Mouse (Mus musculus) gastrocnemius, adult 8-10 months (tissue): ENCODE measurements at regions not wholly inside any gene's neighbourhood (a gene's known extent, or its start where the extent isn't known, plus 50 kb on each side); places are given as distances from the start of the nearest gene placed in this dataset.

Source experiments
- DNase-seq, 2 experiments: peaks; one replicate each; pipeline ENCODE4 v3.0.0; 2022; ENCODE audit warnings: low spot score in 2 of 2

DNA sequence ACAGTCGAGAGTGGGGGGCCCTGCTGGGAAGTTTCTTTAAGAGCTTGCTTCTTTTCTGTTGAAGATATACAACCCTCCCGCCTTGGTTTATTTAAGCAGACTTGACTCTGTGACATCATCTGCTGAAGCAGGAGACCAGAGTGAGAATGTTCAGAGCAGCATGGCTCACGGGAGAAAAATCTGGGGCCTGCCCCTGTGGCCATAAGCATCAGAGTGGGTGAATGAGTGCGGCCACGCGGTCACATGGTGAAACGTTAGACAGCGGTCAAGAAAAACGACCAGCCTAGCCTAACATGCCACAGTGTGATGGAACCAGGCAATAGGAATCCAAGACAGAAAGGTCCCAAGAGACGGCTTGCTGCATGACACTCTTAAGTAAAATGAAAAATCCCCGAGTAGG is 95.2 kb upstream of the 1600014C23Rik start:
- DNase-seq, result no peak

DNA sequence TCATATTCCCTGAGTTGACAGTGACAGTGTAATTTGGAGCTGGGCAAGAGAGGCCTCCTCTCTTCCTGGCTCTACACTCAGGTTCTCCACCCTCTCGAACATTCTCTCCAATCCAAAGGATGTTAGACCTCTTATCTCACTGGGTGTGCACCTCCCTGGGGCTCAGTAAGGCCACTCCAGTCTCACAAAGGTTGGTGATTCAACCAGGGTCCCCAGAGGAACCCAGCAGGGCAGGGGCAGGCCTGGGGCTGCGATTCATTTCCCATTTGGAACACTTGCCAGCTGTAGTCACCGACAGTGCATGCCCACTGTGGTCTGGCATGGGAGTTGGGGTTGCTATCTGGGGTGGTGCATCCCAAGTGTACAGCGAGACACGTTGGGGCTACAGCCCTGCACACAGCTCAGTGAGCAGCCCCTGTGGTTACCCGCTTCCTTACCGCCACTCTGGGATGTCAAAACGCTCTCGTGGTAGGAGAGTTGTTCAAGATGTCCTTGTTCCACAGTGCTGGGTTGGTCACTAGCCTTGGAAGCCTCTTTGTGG is 94.7 kb upstream of the 1600014C23Rik start:
- DNase-seq, result no peak

DNA sequence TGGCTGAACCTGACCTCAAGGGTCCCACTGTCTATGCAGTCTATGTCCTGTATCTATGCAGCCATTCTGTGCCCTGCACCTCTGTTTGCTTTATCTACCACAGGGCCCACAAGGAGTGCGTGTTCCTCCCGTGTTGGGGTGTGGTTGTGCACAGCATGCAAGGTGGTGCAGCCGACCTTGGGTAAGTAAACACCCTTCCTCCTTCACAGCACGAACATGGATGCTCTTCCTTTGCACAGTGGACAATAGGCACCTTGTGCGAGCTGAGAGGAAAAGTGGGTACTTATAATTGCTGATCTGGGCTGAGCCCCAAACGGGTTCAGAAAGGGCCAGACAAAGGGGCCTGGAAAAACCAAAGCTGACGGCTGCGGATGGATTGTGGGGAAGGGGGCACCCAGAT is 91.3 kb upstream of the 1600014C23Rik start:
- DNase-seq, result no peak

DNA sequence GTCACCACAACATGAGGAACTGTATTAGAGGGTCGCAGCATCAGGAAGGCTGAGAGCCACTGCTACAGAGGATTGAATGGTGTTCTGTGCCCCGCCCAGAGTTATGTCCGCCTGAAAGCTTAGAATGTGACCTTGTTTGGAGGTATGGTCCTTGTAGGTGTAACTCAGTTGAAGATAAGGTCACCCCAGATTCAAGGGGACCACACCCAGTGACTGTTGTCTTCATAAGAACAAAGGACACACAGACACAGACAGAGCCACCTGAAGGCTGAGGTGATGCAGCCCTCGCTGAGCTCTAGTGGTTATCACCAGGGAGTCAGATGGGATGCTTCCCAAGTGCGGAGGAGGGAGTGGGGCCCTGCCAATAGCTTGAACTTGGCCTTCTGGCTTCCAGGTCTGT is 89.9 kb upstream of the 1600014C23Rik start:
- DNase-seq, result no peak

DNA sequence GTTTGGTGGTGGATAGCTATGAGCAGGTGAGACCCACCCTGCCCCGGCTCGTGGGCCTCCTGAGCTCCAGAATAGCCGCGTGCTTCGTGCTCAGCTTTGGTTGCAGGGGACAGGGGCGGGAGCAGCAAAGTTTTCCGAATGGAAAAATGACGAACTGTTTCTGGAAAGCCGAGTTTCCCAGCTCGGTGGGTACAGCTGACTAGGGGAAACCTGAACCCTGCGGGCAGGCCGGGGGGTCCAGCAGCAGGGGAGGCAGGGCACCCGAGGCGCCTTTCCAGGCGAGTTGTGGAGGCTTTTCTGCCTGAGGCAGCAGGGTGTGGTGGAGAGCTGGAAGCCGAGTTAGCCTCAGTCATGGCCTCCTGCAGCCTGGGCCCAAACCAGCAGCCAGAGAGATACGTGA is 88.8 kb upstream of the 1600014C23Rik start:
- DNase-seq, result no peak

DNA sequence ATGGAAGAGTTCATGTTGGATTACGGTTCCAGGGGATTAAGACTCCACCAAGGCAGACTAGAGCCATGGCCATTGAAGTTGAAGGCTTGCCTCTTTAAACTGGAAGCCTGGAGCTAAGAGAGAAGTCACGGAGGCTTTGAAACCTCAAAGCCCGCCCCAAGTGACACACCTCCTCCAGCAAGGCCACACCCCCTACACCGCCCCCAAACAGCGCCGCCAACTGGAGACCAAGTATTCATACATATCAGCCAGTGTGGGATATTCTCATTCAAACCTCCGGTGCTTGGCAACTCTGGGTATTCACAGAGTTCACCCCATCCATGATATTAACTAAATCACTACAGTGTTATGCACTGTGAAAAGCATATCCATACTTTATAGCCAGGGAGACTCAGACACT is 87.7 kb upstream of the 1600014C23Rik start:
- no peak for DNase-seq

DNA sequence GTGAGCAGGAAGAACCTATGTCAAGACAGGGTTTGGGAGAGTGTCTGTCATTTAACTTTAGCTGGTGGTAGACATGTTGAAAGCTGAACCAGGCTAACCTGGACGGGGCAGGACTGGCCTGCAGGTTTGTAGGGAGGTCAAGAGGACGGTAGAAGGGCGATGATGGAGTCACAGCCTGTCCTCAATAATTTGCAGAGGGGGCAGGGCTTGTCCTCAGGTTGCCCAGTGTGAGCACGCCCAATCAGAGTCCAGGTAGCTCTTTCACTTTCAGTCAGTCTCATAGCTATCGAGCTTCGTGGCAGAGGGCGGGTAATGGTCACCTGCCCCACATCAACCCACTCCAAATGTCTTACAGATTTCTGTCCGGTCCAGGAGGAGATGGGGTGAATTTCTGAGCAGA is 85.5 kb upstream of the 1600014C23Rik start:
- no peak for DNase-seq

DNA sequence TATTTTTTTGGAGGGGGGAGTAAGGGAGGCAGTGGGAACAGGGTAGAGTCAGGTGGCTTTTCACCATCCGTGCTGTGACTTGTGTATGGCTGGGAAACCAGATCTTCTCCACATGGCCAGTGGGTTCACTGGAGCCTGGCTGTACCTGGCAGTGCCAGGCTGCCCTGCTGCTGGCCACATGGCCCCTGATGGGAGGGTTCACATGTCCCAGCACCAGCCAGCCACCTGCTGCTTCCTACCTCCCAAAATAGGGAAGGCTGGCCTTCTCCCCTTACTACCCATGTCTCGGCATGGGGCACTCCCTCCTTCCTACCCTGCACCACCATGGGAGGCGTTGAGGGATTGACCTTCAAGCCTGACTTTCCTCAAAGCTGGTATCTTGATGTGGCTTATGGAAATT is 82.9 kb upstream of the 1600014C23Rik start:
- peak; percentile 73 to 87 for DNase-seq

DNA sequence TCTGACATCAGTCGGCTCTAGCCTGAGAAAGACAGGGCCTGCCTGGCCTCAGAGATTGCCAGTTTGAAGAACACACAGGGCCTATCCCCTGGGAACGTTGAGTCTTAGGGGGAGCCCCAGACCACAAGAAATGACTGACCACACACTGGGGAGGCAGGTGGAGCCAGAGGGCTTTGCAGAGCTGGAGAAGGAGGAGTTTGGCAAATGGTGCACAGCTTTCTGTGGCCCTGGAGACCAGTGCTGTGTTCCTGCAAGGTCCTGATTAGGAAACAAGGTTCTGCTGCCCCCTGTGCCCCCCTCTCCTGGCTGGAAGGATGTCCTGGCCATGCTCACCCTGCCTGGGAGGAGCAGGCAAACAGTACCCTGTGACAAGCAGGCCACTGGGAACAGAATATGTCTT is 82.2 kb upstream of the 1600014C23Rik start:
- peak; percentile 77 to 82 for DNase-seq

DNA sequence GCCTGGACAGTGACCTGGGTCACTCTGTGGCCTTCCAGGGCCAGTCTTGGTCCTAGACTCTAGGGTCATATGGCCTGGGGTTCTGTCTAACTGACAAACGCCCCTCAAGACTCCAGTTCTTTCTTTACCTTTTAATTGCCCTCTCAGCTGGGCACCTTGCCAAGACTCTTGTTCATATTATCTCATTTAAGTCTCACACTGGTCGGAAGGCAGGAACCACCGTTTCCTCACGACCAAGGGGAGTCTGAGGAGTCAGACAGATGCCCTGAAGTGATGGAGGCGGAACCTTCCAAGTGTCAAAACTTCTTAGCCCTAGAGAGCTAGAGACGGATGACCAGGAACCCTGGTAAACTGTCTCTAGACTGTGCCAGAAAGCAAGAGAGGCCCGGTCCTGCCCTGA is 81.7 kb upstream of the 1600014C23Rik start:
- DNase-seq, result no peak

DNA sequence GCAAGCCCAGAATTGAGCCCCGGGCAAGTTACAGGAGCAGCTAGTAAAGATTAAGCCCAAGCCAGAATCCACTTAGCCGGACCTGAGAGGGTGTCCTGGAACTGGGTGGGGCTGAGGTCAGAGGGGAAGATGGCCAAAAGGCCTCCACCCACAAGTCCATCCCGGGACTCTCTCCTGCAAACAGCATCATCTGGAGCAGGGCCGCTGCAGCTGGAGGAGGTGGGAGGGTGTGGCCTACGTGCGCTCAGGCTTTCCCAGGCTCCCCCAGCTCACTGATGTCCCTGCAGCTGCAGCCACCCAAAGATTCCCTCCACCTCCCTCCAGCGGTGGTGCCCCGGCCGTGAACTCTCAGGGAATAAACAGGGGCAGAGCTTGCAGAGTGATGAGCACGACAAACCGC is 80.9 kb upstream of the 1600014C23Rik start:
- peak; percentile 41 to 60 for DNase-seq

DNA sequence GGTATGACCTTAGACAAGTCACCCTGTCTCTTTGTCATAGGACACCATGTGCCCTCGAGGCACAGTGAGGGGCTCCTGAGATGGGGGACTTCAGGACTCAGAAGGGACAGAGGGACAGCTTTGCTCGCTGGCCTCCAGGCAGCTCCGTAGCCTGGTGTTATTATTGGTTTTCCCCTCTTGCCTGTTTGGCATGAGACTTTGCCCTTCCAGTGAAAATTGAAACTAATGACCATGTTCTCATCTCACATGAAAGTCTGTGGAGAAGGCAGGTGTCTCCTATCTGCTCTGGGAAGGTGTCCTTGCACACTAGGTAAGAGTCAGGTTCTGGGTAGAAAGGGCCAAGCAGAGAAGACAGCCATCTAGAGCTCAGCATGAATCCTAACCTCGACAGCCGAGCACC is 80.3 kb upstream of the 1600014C23Rik start:
- no peak for DNase-seq

DNA sequence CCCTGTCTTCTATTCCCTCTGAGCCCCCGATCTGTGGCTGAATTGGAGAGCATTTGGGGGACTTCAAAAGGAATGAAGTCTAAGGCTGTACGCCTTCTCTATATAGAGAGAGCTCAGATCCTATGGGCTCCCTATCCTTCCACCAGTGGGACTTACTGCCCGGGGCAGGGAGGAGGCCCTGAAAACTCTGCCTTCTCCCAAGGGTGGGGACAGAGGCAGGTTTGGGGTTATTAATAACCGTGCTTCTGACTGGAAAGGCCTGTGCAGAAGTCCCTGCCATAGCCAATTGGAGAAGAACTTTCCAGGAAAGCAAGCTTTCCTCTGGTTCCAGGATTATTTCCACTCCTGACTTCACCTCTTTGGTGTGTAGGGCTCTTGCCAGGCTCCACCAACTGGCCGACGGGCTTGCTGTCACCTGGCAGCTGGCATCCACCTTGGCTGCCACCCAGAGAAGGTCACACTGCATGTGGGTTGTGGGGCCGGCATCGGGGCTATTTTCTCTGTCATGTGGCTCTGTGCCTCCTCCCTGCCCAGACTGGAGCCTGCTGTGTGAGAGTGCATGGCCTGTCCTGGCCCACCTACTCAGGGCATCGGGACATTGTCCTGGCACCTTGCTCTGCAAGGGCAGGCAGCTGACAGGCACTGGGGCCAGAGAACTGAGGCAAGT is 78.8 kb upstream of the 1600014C23Rik start:
- peak; percentile 86 to 95 for DNase-seq

DNA sequence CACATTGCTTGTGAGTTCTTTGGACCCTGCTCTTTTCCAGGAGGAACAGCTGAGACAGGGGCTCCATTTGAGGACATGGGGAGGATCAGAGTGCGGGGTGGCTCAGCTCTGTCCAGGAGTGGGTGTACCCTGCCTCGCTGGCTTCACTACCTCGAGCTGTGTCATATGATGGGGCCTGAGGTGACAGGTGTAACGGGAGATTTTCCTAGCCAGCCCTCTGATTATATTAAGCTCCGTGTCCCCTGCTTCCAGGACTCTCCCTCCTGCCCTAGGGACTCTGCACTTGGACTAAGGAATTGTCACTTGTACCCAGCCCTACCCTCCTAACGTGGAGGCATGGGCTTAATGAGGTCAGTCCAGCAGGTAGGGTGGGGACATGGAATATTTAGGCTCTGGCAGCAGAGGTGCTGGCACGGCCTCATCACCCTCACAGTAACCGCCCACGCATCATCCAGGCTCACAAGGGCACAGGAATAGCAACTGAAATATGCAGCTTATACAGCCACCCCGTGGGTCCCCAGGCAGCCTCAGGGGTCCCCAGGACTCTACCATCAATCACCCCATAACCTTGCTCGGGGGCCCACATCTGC is 78.1 kb upstream of the 1600014C23Rik start:
- DNase-seq, result peak in 1 of 2 experiments; percentile 43

DNA sequence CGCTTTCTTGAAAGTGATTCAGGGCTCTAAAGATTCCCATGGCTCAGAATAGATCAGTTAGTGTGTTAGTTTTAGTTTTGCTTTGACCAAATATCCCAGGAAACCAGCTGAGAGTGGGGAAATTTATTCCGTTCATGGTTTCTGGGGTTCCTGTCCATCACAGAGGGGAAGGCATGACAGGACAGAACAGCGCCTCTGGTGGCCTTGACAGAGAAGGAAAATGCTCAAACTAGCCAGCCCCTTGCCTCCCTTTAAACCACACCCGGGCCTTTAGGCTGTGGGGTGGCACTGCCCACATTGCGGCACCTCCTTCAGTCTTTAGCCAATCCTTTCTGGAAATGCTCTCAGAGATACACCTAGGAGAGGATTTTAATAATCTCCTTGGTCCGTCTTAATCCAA is 76.1 kb upstream of the 1600014C23Rik start:
- no peak for DNase-seq

DNA sequence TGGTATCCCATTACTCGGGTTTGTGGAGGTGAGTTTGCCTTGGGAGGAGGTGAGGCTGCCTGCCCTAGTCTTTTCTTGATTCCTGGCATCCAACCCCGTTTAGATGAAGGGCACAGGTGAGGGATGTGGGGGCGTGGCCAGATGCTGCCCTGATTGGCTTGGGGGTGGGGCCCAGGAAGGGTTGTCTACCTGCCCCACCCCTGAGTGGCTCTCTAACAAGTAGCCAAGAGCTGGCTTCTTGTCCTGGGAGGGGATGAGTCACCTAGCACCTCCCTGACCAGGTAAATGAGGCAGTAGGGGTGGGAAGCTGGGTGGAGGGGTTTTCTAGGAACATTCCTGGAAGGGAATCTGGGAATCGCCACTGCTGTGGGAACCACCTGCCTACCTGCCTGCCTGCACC is 74.7 kb upstream of the 1600014C23Rik start:
- DNase-seq, result no peak

DNA sequence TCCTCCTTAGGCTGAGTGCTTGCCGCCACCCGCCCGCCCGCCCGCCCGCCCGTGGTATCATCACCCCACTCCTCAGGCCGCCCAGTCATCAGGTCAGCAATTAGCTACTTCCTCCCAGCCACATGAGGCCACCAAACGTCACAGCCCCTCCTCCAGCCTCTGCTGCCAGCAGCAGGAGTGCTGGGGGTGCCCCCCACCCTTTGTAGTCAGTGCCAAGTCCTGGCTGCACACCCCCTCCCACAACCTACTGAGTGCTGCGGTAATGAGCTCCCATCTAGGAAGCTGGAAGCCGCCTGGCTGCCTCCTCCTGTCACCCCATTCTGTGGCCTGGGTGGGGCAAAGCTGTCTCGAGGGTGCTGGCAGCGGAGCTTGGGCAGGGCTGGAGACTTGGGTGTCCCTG is 73.8 kb upstream of the 1600014C23Rik start:
- no peak for DNase-seq

DNA sequence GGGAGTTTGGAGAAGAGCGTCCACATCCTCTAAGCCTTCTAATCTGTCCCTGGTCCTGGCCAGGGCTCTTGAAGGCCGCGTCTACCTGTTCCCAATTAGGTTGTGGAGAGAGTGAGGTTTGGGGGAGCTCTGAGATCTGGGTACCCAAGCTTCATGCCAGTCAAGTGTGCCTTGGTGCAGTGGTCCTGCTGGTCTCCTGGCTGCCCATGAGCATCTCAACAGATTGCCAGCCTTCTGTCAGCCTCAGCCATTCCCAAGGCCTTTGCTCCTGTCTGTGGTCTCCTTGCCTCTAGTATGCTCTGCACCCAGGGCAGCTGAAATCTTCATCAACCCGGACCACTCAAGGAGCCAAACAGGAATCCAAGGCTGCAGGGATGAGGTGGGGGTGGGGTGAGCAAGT is 73.2 kb upstream of the 1600014C23Rik start:
- DNase-seq, result no peak

DNA sequence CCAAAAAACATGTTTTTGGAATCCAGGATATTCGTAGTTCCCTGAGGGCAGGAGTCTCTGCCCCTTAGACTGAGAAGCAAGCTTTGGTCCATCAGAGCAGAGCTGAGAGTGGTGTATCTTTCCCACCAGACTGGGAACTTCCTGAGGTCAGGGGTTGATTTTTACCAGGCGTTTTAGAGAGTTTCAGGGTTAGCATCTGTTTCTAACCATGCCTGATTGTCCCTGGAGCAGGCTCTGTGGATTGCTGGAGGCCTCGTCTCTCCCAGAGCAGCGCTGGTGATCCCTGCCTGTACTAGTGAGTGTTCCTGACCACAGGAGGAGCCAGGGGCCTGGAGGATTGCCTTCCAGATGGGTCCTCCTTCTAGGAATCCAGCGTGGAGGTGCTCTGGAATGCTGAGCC is 72.8 kb upstream of the 1600014C23Rik start:
- DNase-seq, result no peak

DNA sequence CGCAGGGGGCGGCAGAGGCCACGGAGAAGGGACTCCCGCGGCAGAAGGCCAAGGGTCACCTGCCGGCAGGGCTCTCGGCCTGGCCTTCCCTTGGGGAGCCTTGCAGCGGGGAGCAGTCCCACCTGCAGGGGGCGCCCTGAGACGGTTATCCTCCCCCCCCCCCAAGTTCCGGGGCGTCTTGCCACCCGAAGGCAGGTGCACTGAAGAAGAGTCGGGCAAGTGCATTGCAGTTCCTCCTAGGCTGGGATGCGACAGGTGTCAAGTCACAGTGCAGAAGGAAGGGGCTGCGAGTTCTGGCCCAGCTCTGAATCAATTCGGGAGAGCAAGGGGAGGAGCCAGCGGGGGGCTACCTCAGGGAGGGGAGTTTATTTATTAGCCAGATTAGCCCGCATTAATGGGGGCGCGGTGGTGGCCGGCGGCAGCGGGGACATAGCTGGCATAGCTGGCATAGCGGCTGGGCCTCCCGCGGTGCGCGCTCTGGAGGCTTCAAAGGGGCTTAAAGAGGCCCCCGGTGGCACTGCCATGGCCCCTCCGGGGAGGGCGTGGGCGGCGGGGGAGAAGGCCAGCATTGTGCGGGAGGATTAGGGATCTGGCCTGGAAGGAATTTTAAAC is 71.9 kb upstream of the 1600014C23Rik start:
- DNase-seq, result peak in 1 of 2 experiments; percentile 46

DNA sequence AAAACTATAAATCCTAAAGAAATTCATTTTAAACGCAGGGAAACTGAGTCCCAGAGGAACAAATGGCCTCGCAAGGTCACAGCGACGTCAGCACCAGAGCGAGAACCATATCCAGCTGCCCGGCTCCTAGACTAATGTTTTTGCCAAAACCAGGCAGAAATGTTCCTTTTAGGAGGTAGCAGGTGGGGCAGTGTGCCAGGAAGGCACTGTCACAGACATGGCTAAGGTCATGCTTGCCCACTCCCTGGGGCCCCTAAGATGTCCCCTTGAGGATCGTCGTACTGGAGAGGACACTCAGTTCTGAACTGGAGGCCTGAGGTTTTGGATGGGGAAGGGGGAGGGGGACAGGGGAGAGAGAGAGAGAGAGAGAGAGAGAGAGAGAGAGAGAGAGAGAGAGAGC is 69.7 kb upstream of the 1600014C23Rik start:
- no peak for DNase-seq

DNA sequence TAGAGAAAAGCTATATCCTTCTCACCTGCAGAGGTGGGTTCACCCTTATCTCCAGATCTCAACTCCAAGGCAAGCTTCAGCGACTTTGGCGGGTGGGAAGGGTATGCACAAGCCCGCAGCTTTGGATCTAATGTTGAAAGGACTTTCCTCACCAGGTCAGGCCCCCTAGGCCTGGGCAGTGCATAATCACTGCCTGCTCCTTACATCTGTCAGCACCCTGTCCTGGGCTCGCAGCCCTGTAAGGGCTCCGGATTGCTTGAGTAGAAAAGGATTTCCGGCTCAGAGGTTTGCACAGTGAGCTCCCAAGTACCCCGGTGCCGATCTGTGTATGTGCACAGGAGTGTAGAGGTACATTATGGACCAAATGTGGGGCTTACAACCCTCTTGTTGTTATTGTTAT is 68.8 kb upstream of the 1600014C23Rik start:
- no peak for DNase-seq

DNA sequence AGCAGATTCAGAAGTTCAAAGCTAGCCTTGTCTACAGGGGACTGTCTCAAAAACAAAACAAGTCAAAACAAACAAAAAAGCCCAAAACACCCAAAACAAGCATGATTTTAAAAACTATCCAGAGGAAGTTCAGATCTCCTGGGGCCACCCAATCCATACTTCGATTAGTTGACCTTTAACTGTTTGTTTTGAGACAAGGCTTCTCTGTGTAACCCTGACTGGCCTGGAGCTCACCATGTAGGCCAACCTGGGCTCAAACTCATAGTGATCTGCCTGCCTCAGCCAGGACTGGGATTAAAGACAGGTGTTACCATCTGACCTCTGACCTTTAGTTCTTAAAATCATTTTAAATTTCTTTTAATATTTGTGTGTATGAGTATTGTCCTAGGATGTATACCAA is 66.1 kb upstream of the 1600014C23Rik start:
- no peak for DNase-seq
